Mouse (Mus musculus) c-Kit-positive CD71-positive TER-119-negative erythroid progenitor cells, embryonic 14.5 days (primary cell): Measurements from ENCODE around the gene Krt25.

Experiments used
- DNase-seq: peaks from one replicate; pipeline ENCODE4 v3.0.0-alpha.2; 2013; ENCODE audit warnings: low read depth

Krt25 gene

GRCm38 (mm10) chr11:99276786-99277185 is 46.0 kb downstream of the Krt25 start:
- no peak for DNase-seq

- DNase-seq, result no peak
Measured at GRCm38 (mm10) chr11:99275624-99276023, 47.1 kb downstream of the Krt25 start.

GRCm38 (mm10) chr11:99272721-99273120 is 50.0 kb downstream of the Krt25 start:
- no peak for DNase-seq

- no peak for DNase-seq
Measured at GRCm38 (mm10) chr11:99269192-99269591, 53.6 kb downstream of the Krt25 start.

- DNase-seq, result no peak
Measured at GRCm38 (mm10) chr11:99265796-99266195, 57.0 kb downstream of the Krt25 start.
